Mouse (Mus musculus): ENCODE results near the gene Olfr1034. TPM values are rescaled to one million over a fixed set of nuclear protein-coding genes. Genes with fewer than 3 reads are reported as not detected.

Olfr1034 gene
- not detected for polyA plus RNA-seq (2017; shearing (Covaris generic))

GRCm38 (mm10) chr2:86045561-86045960 lies at the start of gene Olfr1034:
Olfr1034 (plus strand) TSS chr2:86045861.

DNA sequence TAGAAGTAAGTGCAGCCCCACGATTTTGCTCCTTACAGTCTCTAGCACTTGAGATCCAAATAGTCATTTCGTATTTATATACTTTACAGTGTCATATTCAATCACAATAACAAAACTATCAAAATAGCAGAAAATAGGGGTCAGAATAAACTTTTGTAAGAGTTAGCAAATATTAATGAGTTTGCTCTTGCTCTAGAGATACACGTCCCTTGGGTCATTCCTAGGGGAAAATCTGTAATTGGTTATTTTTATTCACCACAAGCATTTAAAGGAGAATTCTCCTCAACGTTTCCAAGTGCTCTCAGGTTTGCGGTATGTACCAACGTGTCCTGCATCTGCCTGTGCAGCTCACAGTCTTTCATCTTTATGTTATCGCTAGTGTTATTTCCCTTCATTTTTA lies 40.4 kb upstream of the Olfr1034 start, which contains the start of gene Olfr1032:
Olfr1032 (plus strand) TSS at position 301 of the 400 bp plus-strand sequence.

GRCm38 (mm10) chr2:86020406-86020805 lies 25.3 kb upstream of the Olfr1034 start, which contains the start of gene Olfr1033:
Olfr1033 (plus strand) TSS chr2:86020633.

DNA sequence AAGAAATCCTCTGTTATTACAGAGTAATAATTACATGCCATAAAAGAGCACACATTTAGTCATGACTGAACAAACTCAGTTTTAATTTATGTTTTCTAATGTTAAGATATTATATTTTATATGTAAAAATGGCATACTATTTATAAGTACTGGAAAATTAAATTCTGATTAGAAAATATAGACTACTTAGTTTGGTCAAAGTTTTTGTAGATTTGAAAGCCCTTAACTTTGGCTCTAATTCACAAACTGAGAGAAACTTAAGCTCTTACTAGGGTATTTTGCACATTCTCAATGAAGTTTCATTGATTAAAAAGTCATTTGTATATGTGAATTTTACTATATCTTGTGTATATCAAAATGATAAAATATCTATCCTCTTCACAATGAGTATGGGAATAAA lies 28.0 kb downstream of the Olfr1034 start, which contains the start of gene Olfr1036:
Olfr1036 (plus strand) TSS at position 301 of the 400 bp plus-strand sequence.

GRCm38 (mm10) chr2:86087285-86087684 lies 41.6 kb downstream of the Olfr1034 start, which contains the start of gene Olfr1037:
Olfr1037 (minus strand) TSS chr2:86087385.

Other genes with a start within 250 kb of the Olfr1034 start
- under 1 TPM in 1 of 2 experiments, not detected in 1; 0.40 TPM for gene Olfr1016, start 243.3 kb upstream of the Olfr1034 start, polyA plus RNA-seq (2017; shearing (Covaris generic))
- gene Olfr1018, start 227.4 kb upstream of the Olfr1034 start, polyA plus RNA-seq (2017; shearing (Covaris generic)): under 1 TPM in 1 of 2 experiments, not detected in 1; 0.66 TPM
- gene Olfr1019, start 200.4 kb upstream of the Olfr1034 start, polyA plus RNA-seq (2017; shearing (Covaris generic)): not detected
- 1 to 10 TPM in 1 of 2 experiments, under 1 TPM in 1; 0.10 to 1.7 TPM for gene Olfr1020, start 198.8 kb upstream of the Olfr1034 start, polyA plus RNA-seq (2017; shearing (Covaris generic))
- not detected for gene Olfr1022, start 177.3 kb upstream of the Olfr1034 start, polyA plus RNA-seq (2017; shearing (Covaris generic))
- not detected for gene Olfr1023, start 160.2 kb upstream of the Olfr1034 start, polyA plus RNA-seq (2017; shearing (Covaris generic))
- not detected for gene Olfr1024, start 140.8 kb upstream of the Olfr1034 start, polyA plus RNA-seq (2017; shearing (Covaris generic))
- gene Olfr1025-ps1, start 130.7 kb upstream of the Olfr1034 start, polyA plus RNA-seq (2017; shearing (Covaris generic)): not detected
- gene Olfr1026, start 124.3 kb upstream of the Olfr1034 start, polyA plus RNA-seq (2017; shearing (Covaris generic)): 1 to 10 TPM in 1 of 2 experiments, not detected in 1; 1.2 TPM
- under 1 TPM in 1 of 2 experiments, not detected in 1; 0.66 TPM for gene Olfr1028, start 95.4 kb upstream of the Olfr1034 start, polyA plus RNA-seq (2017; shearing (Covaris generic))
- under 1 TPM; 0.07 to 0.39 TPM for gene Olfr1029, start 72.0 kb upstream of the Olfr1034 start, polyA plus RNA-seq (2017; shearing (Covaris generic))
- under 1 TPM; 0.37 to 0.62 TPM for gene Olfr1030, start 66.6 kb upstream of the Olfr1034 start, polyA plus RNA-seq (2017; shearing (Covaris generic))
- not detected for gene Olfr1031, start 55.6 kb upstream of the Olfr1034 start, polyA plus RNA-seq (2017; shearing (Covaris generic))
- gene Olfr1032, start 40.3 kb upstream of the Olfr1034 start, polyA plus RNA-seq (2017; shearing (Covaris generic)): not detected
- gene Olfr1033, start 25.2 kb upstream of the Olfr1034 start, polyA plus RNA-seq (2017; shearing (Covaris generic)): 1 to 10 TPM; 1.7 to 5.1 TPM
- gene Olfr1036, start 28.1 kb downstream of the Olfr1034 start, polyA plus RNA-seq (2017; shearing (Covaris generic)): under 1 TPM in 1 of 2 experiments, not detected in 1; 0.14 TPM
- not detected for gene Olfr1037, start 41.5 kb downstream of the Olfr1034 start, polyA plus RNA-seq (2017; shearing (Covaris generic))
- gene Olfr1039, start 90.1 kb downstream of the Olfr1034 start, polyA plus RNA-seq (2017; shearing (Covaris generic)): not detected
- gene Olfr1040, start 100.9 kb downstream of the Olfr1034 start, polyA plus RNA-seq (2017; shearing (Covaris generic)): not detected
- gene Olfr1042, start 116.0 kb downstream of the Olfr1034 start, polyA plus RNA-seq (2017; shearing (Covaris generic)): under 1 TPM; 0.12 to 0.98 TPM
- 1 to 10 TPM in 1 of 2 experiments, under 1 TPM in 1; 0.12 to 3.0 TPM for gene Olfr1043, start 121.7 kb downstream of the Olfr1034 start, polyA plus RNA-seq (2017; shearing (Covaris generic))
- gene Olfr1044, start 132.0 kb downstream of the Olfr1034 start, polyA plus RNA-seq (2017; shearing (Covaris generic)): under 1 TPM in 1 of 2 experiments, not detected in 1; 0.99 TPM
- gene Olfr52, start 139.8 kb downstream of the Olfr1034 start, polyA plus RNA-seq (2017; shearing (Covaris generic)): under 1 TPM; 0.07 to 0.10 TPM
- not detected for gene Olfr1045, start 157.1 kb downstream of the Olfr1034 start, polyA plus RNA-seq (2017; shearing (Covaris generic))
- gene Olfr1046, start 173.5 kb downstream of the Olfr1034 start, polyA plus RNA-seq (2017; shearing (Covaris generic)): not detected
- gene Olfr1047, start 185.5 kb downstream of the Olfr1034 start, polyA plus RNA-seq (2017; shearing (Covaris generic)): not detected
- gene Olfr1048, start 194.4 kb downstream of the Olfr1034 start, polyA plus RNA-seq (2017; shearing (Covaris generic)): not detected
- gene Olfr1049, start 212.5 kb downstream of the Olfr1034 start, polyA plus RNA-seq (2017; shearing (Covaris generic)): under 1 TPM in 1 of 2 experiments, not detected in 1; 0.64 TPM
- not detected for gene Olfr1051, start 233.2 kb downstream of the Olfr1034 start, polyA plus RNA-seq (2017; shearing (Covaris generic))
- gene Olfr1052, start 246.6 kb downstream of the Olfr1034 start, polyA plus RNA-seq (2017; shearing (Covaris generic)): under 1 TPM in 1 of 2 experiments, not detected in 1; 0.20 TPM

All from inflammation-experienced regulatory T-cells (primary cell).